Mouse (Mus musculus): ENCODE data around the gene Bloc1s6. TPM values are rescaled to one million over a fixed set of nuclear protein-coding genes. Genes with fewer than 3 reads are reported as not detected.

Gene Bloc1s6
- 40.8 and 40.9 TPM in 2 replicates for polyA plus RNA-seq (2015; fragmentation: Nextera tagmentation; extraction: Ambion mirVana)

GRCm38 (mm10) chr2:122737894-122738830 lies at the start of gene Bloc1s6:
Bloc1s6 (plus strand) TSS chr2:122738503.
- H3K9ac ChIP-seq (ENCODE audit: low read length), result peak within 1 kb of the TSS; percentile 99
- peaks cover 3% of the 10 kb centered on the region; the same call in 1 of the 2 replicates for H3K27me3 ChIP-seq (ENCODE audit: control insufficient read depth, insufficient read depth, low read depth, low read length)
- ATAC-seq (ENCODE audit: low read depth), result peak; percentile 97
- H3K9me3 ChIP-seq (ENCODE audit: control insufficient read depth, low read length), result no peaks in the 10 kb centered on the region
- H3K36me3 ChIP-seq (ENCODE audit: control insufficient read depth, insufficient read depth, low read length), result no peaks in the 10 kb centered on the region
- H3K4me2 ChIP-seq (ENCODE audit: low read depth, low read length), result peak within 1 kb of the TSS; percentile 77
- H3K27ac ChIP-seq (ENCODE audit: low read length), result peak within 1 kb of the TSS; percentile 94
- H3K4me1 ChIP-seq (replicated peaks; ENCODE audit: control insufficient read depth, insufficient read depth, low read length), result peaks cover 10% of the 10 kb centered on the region
- H3K4me3 ChIP-seq (ENCODE audit: low read length), result peak within 1 kb of the TSS; percentile 99
- WGBS, result under 1% methylated on average over 52 of the region's 59 CpGs

- WGBS, result 77% methylated on average over 2 of the region's 2 CpGs
These were observed 40.8 kb upstream of the Bloc1s6 start for GRCm38 (mm10) chr2:122697526-122697925.

GRCm38 (mm10) chr2:122701012-122701411 lies 37.3 kb upstream of the Bloc1s6 start:
- Histone ChIP-seq H3K4me3 (ENCODE audit: low read length) (peak overlapping the region; percentile 81), H3K27me3 (ENCODE audit: control insufficient read depth, insufficient read depth, low read depth, low read length) (no peaks in the 10 kb centered on the region), H3K9ac (ENCODE audit: low read length) (no peak overlapping the region; the same call in 1 of the 2 replicates), H3K4me1 (replicated peaks; ENCODE audit: control insufficient read depth, insufficient read depth, low read length) (peaks cover 12% of the 10 kb centered on the region), H3K9me3 (ENCODE audit: control insufficient read depth, low read length) (no peaks in the 10 kb centered on the region), H3K4me2 (ENCODE audit: low read depth, low read length) (peak overlapping the region; percentile 89), H3K27ac (ENCODE audit: low read length) (no peak overlapping the region), H3K36me3 (ENCODE audit: control insufficient read depth, insufficient read depth, low read length) (no peaks in the 10 kb centered on the region)
- ATAC-seq (ENCODE audit: low read depth), result no peak
- 51% methylated on average over 8 of the region's 8 CpGs for WGBS

More at GRCm38 (mm10) chr2:122697526-122697925, 40.8 kb upstream of the Bloc1s6 start:
- Histone ChIP-seq H3K4me3 (ENCODE audit: low read length) (no peak overlapping the region), H3K4me2 (ENCODE audit: low read depth, low read length) (no peak overlapping the region), H3K9me3 (ENCODE audit: control insufficient read depth, low read length) (no peaks in the 10 kb centered on the region), H3K27ac (ENCODE audit: low read length) (no peak overlapping the region), H3K36me3 (ENCODE audit: control insufficient read depth, insufficient read depth, low read length) (no peaks in the 10 kb centered on the region), H3K4me1 (replicated peaks; ENCODE audit: control insufficient read depth, insufficient read depth, low read length) (peaks cover 8% of the 10 kb centered on the region), H3K27me3 (ENCODE audit: control insufficient read depth, insufficient read depth, low read depth, low read length) (no peaks in the 10 kb centered on the region), H3K9ac (ENCODE audit: low read length) (no peak overlapping the region)
- ATAC-seq (ENCODE audit: low read depth), result no peak

GRCm38 (mm10) chr2:122701871-122702180 lies 36.5 kb upstream of the Bloc1s6 start:
- under 1% methylated on average over 15 of the region's 15 CpGs for WGBS
- no peak overlapping the region for H3K27ac ChIP-seq (ENCODE audit: low read length)

GRCm38 (mm10) chr2:122702181-122703036 lies 35.9 kb upstream of the Bloc1s6 start, which contains the start of gene Slc30a4:
Slc30a4 (minus strand) TSS chr2:122702663.
- ATAC-seq (ENCODE audit: low read depth), result peak; percentile 100
- no peaks in the 10 kb centered on the region for H3K27me3 ChIP-seq (ENCODE audit: control insufficient read depth, insufficient read depth, low read depth, low read length)
- peak within 1 kb of the TSS; percentile 89 for H3K4me2 ChIP-seq (ENCODE audit: low read depth, low read length)
- WGBS, result under 1% methylated on average over 83 of the region's 111 CpGs
- peak within 1 kb of the TSS; percentile 21; the same call in 1 of the 2 replicates for H3K27ac ChIP-seq (ENCODE audit: low read length)
- H3K9me3 ChIP-seq (ENCODE audit: control insufficient read depth, low read length), result no peaks in the 10 kb centered on the region
- peak within 1 kb of the TSS; percentile 80 for H3K9ac ChIP-seq (ENCODE audit: low read length)
- H3K4me3 ChIP-seq (ENCODE audit: low read length), result peak within 1 kb of the TSS; percentile 81
- H3K36me3 ChIP-seq (ENCODE audit: control insufficient read depth, insufficient read depth, low read length), result no peaks in the 10 kb centered on the region
- peaks cover 12% of the 10 kb centered on the region for H3K4me1 ChIP-seq (replicated peaks; ENCODE audit: control insufficient read depth, insufficient read depth, low read length)

More at GRCm38 (mm10) chr2:122701871-122702180, 36.5 kb upstream of the Bloc1s6 start:
- Histone ChIP-seq H3K9me3 (ENCODE audit: control insufficient read depth, low read length) (no peaks in the 10 kb centered on the region), H3K9ac (ENCODE audit: low read length) (peak overlapping the region; percentile 80), H3K4me3 (ENCODE audit: low read length) (peak overlapping the region; percentile 81), H3K4me2 (ENCODE audit: low read depth, low read length) (peak overlapping the region; percentile 89), H3K4me1 (replicated peaks; ENCODE audit: control insufficient read depth, insufficient read depth, low read length) (peaks cover 12% of the 10 kb centered on the region), H3K36me3 (ENCODE audit: control insufficient read depth, insufficient read depth, low read length) (no peaks in the 10 kb centered on the region), H3K27me3 (ENCODE audit: control insufficient read depth, insufficient read depth, low read depth, low read length) (no peaks in the 10 kb centered on the region)
- no peak for ATAC-seq (ENCODE audit: low read depth)

- no peaks in the 10 kb centered on the region for H3K27me3 ChIP-seq (ENCODE audit: control insufficient read depth, insufficient read depth, low read depth, low read length)
- no peak overlapping the region for H3K4me2 ChIP-seq (ENCODE audit: low read depth, low read length)
- peaks cover 15% of the 10 kb centered on the region for H3K4me1 ChIP-seq (replicated peaks; ENCODE audit: control insufficient read depth, insufficient read depth, low read length)
- H3K9ac ChIP-seq (ENCODE audit: low read length), result no peak overlapping the region
- H3K27ac ChIP-seq (ENCODE audit: low read length), result no peak overlapping the region
- no peaks in the 10 kb centered on the region for H3K36me3 ChIP-seq (ENCODE audit: control insufficient read depth, insufficient read depth, low read length)
- no peaks in the 10 kb centered on the region for H3K9me3 ChIP-seq (ENCODE audit: control insufficient read depth, low read length)
- no peak overlapping the region for H3K4me3 ChIP-seq (ENCODE audit: low read length)
- WGBS, result 62% methylated on average over 2 of the region's 2 CpGs
- ATAC-seq (ENCODE audit: low read depth), result no peak
These were observed 33.7 kb upstream of the Bloc1s6 start for GRCm38 (mm10) chr2:122704572-122704971.

GRCm38 (mm10) chr2:122708080-122708479 lies 30.2 kb upstream of the Bloc1s6 start:
- Histone ChIP-seq H3K9me3 (ENCODE audit: control insufficient read depth, low read length) (no peaks in the 10 kb centered on the region), H3K4me2 (ENCODE audit: low read depth, low read length) (no peak overlapping the region), H3K27ac (ENCODE audit: low read length) (no peak overlapping the region), H3K27me3 (ENCODE audit: control insufficient read depth, insufficient read depth, low read depth, low read length) (no peaks in the 10 kb centered on the region), H3K4me3 (ENCODE audit: low read length) (no peak overlapping the region), H3K9ac (ENCODE audit: low read length) (no peak overlapping the region), H3K36me3 (ENCODE audit: control insufficient read depth, insufficient read depth, low read length) (no peaks in the 10 kb centered on the region), H3K4me1 (replicated peaks; ENCODE audit: control insufficient read depth, insufficient read depth, low read length) (peaks cover 4% of the 10 kb centered on the region; the same call in 1 of the 2 replicates)
- WGBS, result 52% methylated on average over 3 of the region's 3 CpGs
- ATAC-seq (ENCODE audit: low read depth), result no peak

- Histone ChIP-seq H3K4me3 (ENCODE audit: low read length) (no peak overlapping the region), H3K4me2 (ENCODE audit: low read depth, low read length) (no peak overlapping the region), H3K9me3 (ENCODE audit: control insufficient read depth, low read length) (no peaks in the 10 kb centered on the region), H3K27me3 (ENCODE audit: control insufficient read depth, insufficient read depth, low read depth, low read length) (no peaks in the 10 kb centered on the region), H3K9ac (ENCODE audit: low read length) (no peak overlapping the region), H3K4me1 (replicated peaks; ENCODE audit: control insufficient read depth, insufficient read depth, low read length) (peaks cover 2% of the 10 kb centered on the region; the same call in 1 of the 2 replicates), H3K27ac (ENCODE audit: low read length) (no peak overlapping the region), H3K36me3 (ENCODE audit: control insufficient read depth, insufficient read depth, low read length) (no peaks in the 10 kb centered on the region)
- WGBS, result 64% methylated on average over 1 of the region's 1 CpGs
- ATAC-seq (ENCODE audit: low read depth), result no peak
These were observed 29.1 kb upstream of the Bloc1s6 start for GRCm38 (mm10) chr2:122709156-122709555.

GRCm38 (mm10) chr2:122711911-122712310 lies 26.4 kb upstream of the Bloc1s6 start:
- Histone ChIP-seq H3K4me2 (ENCODE audit: low read depth, low read length) (no peak overlapping the region), H3K36me3 (ENCODE audit: control insufficient read depth, insufficient read depth, low read length) (no peaks in the 10 kb centered on the region), H3K9me3 (ENCODE audit: control insufficient read depth, low read length) (no peaks in the 10 kb centered on the region), H3K27ac (ENCODE audit: low read length) (no peak overlapping the region), H3K4me1 (replicated peaks; ENCODE audit: control insufficient read depth, insufficient read depth, low read length) (peaks cover 2% of the 10 kb centered on the region; the same call in 1 of the 2 replicates), H3K9ac (ENCODE audit: low read length) (no peak overlapping the region), H3K27me3 (ENCODE audit: control insufficient read depth, insufficient read depth, low read depth, low read length) (no peaks in the 10 kb centered on the region), H3K4me3 (ENCODE audit: low read length) (no peak overlapping the region)
- ATAC-seq (ENCODE audit: low read depth), result no peak
- 60% methylated on average over 3 of the region's 3 CpGs for WGBS

Measured in lung, embryonic 16.5 days (tissue).